8 mouse cellular contexts compared by ENCODE assay signal in genomic region chr3:127625296-127625695, GRCm38 (mm10). TPM values are rescaled to one million over a fixed set of nuclear protein-coding genes. Genes with fewer than 3 reads are reported as not detected.
A peak's percentile ranks its signal among the peaks of the same experiment; 100 is the strongest.
DNase-seq lines count a peak whose midpoint lies in the region; ATAC-seq and TF ChIP-seq lines count a peak whose summit lies in the region.

No protein-coding gene starts in this region.

- H3K4me3 ChIP-seq in intestine, embryonic 16.5 days (ENCODE audit: low read length), result peak overlapping the region; percentile 42
- H3K4me3 ChIP-seq in liver, embryonic 11.5 days (ENCODE audit: low read depth, low read length), result peak overlapping the region; percentile 45
- peak overlapping the region; percentile 24 for H3K4me3 ChIP-seq in midbrain, postnatal 0 days (ENCODE audit: low read depth, low read length)
- peak overlapping the region; percentile 46 for H3K4me3 ChIP-seq in stomach, embryonic 16.5 days (replicated peaks; ENCODE audit: low read length)

- peaks cover 6% of the 10 kb centered on the region; the same call in 1 of the 2 replicates for H3K4me1 ChIP-seq in intestine, embryonic 16.5 days (ENCODE audit: control insufficient read depth, insufficient read depth, low read length)
- no peaks in the 10 kb centered on the region for H3K4me1 ChIP-seq in liver, embryonic 11.5 days (replicated peaks; ENCODE audit: control insufficient read depth, insufficient read depth, low read length)
- peaks cover 4% of the 10 kb centered on the region; the same call in 1 of the 2 replicates for H3K4me1 ChIP-seq in midbrain, postnatal 0 days (ENCODE audit: insufficient read depth, low read length)
- peaks cover 4% of the 10 kb centered on the region; the same call in 1 of the 2 replicates for H3K4me1 ChIP-seq in stomach, embryonic 16.5 days (ENCODE audit: control insufficient read depth, insufficient read depth, low read length)

- peak; percentile 72 for ATAC-seq in intestine, embryonic 16.5 days
- peak; percentile 71 for ATAC-seq in liver, embryonic 11.5 days (replicated peaks; ENCODE audit: low FRiP score)
- peak; percentile 47; the same call in 1 of the 2 replicates for ATAC-seq in midbrain, postnatal 0 days (ENCODE audit: low FRiP score)
- peak; percentile 53; the same call in 1 of the 2 replicates for ATAC-seq in stomach, embryonic 16.5 days (ENCODE audit: insufficient read depth, low FRiP score)

- H3K27me3 ChIP-seq in intestine, embryonic 16.5 days (replicated peaks; ENCODE audit: control insufficient read depth, insufficient read depth, low read length), result peaks cover 31% of the 10 kb centered on the region
- peaks cover 50% of the 10 kb centered on the region for H3K27me3 ChIP-seq in liver, embryonic 11.5 days (replicated peaks; ENCODE audit: control insufficient read depth, insufficient read depth, low read length)
- H3K27me3 ChIP-seq in midbrain, postnatal 0 days (ENCODE audit: insufficient read depth, low read length), result peaks cover 57% of the 10 kb centered on the region
- H3K27me3 ChIP-seq in stomach, embryonic 16.5 days (ENCODE audit: control insufficient read depth, insufficient read depth, low read length), result peaks cover 46% of the 10 kb centered on the region

- H3K36me3 ChIP-seq in intestine, embryonic 16.5 days (ENCODE audit: control insufficient read depth, insufficient read depth, low read length), result no peaks in the 10 kb centered on the region
- no peaks in the 10 kb centered on the region for H3K36me3 ChIP-seq in liver, embryonic 11.5 days (ENCODE audit: control insufficient read depth, insufficient read depth, low read length)
- no peaks in the 10 kb centered on the region for H3K36me3 ChIP-seq in midbrain, postnatal 0 days (ENCODE audit: insufficient read depth, low read length)
- no peaks in the 10 kb centered on the region for H3K36me3 ChIP-seq in stomach, embryonic 16.5 days (ENCODE audit: control insufficient read depth, insufficient read depth, low read length)

- peak; percentile 70 for DNase-seq in ovary, postnatal 36 days (ENCODE audit: low spot score)
- no peak for DNase-seq in ovary, adult 18-20 months (ENCODE audit: low spot score)
- peak; percentile 40 to 46 for DNase-seq in cerebellum, postnatal 36 days
- peak; percentile 63 for DNase-seq in gastrocnemius, postnatal 14 days
- DNase-seq in liver, embryonic 11.5 days (ENCODE audit: low spot score), result peak; percentile 88
- DNase-seq in midbrain, postnatal 0 days (ENCODE audit: low spot score), result peak; percentile 57

- H3K4me2 ChIP-seq in intestine, embryonic 16.5 days (ENCODE audit: low read depth, low read length), result peak overlapping the region; percentile 75
- peak overlapping the region; percentile 71 for H3K4me2 ChIP-seq in liver, embryonic 11.5 days
- H3K4me2 ChIP-seq in midbrain, postnatal 0 days (ENCODE audit: low read depth, low read length, poor library complexity, severe bottlenecking), result peak overlapping the region; percentile 40
- peak overlapping the region; percentile 76 for H3K4me2 ChIP-seq in stomach, embryonic 16.5 days (ENCODE audit: low read depth, low read length)

- WGBS in intestine, embryonic 16.5 days, result under 1% methylated on average over 36 of the region's 36 CpGs
- 1% methylated on average over 36 of the region's 36 CpGs for WGBS in liver, embryonic 11.5 days
- under 1% methylated on average over 36 of the region's 36 CpGs for WGBS in midbrain, postnatal 0 days
- WGBS in stomach, embryonic 16.5 days, result under 1% methylated on average over 36 of the region's 36 CpGs

- H3K9me3 ChIP-seq in intestine, embryonic 16.5 days (ENCODE audit: control insufficient read depth, low read length), result no peaks in the 10 kb centered on the region
- no peaks in the 10 kb centered on the region for H3K9me3 ChIP-seq in liver, embryonic 11.5 days (ENCODE audit: control insufficient read depth, low read length)
- no peaks in the 10 kb centered on the region for H3K9me3 ChIP-seq in midbrain, postnatal 0 days (ENCODE audit: low read length)
- no peaks in the 10 kb centered on the region for H3K9me3 ChIP-seq in stomach, embryonic 16.5 days (replicated peaks; ENCODE audit: control insufficient read depth, low read length)

- H3K9ac ChIP-seq in intestine, embryonic 16.5 days (ENCODE audit: low read depth, low read length), result 0 out of 2 replicates have a peak overlapping the region, but pooled peaks have one; percentile 21
- no peak overlapping the region for H3K9ac ChIP-seq in liver, embryonic 11.5 days (ENCODE audit: low read depth, low read length)
- H3K9ac ChIP-seq in midbrain, postnatal 0 days (replicated peaks; ENCODE audit: low read length, poor library complexity, severe bottlenecking), result no peak overlapping the region
- H3K9ac ChIP-seq in stomach, embryonic 16.5 days (ENCODE audit: low read length), result no peak overlapping the region

- peak; percentile 76 for TF ChIP-seq CTCF in midbrain, postnatal 0 days (IDR thresholded peaks at IDR 0.05)

- intact Hi-C loops in gastrocnemius, postnatal 14 days (cut with DNase I; ENCODE audit: low total_unique reads), result loop anchor here (5.0 kb wide), 1 partner anchor 132 kb away; no protein-coding TSS in a partner anchor

- no peak overlapping the region for H3K27ac ChIP-seq in intestine, embryonic 16.5 days (ENCODE audit: low read length)
- no peak overlapping the region for H3K27ac ChIP-seq in liver, embryonic 11.5 days (ENCODE audit: low read depth, low read length)
- no peak overlapping the region for H3K27ac ChIP-seq in midbrain, postnatal 0 days (ENCODE audit: low read depth, low read length)
- H3K27ac ChIP-seq in stomach, embryonic 16.5 days (ENCODE audit: low read length), result no peak overlapping the region

RNA-seq across cellular contexts. Expression of gene Neurog2, which starts 7.6 kb away (rescaled TPM):
- not detected for total RNA-seq in gastrocnemius, postnatal 14 days (2021)
- polyA plus RNA-seq in intestine, embryonic 16.5 days (2015; fragmentation: Nextera tagmentation; extraction: Ambion mirVana), result not detected in 2 replicates
- not detected in 2 replicates for polyA plus RNA-seq in liver, embryonic 11.5 days (2014; fragmentation: Nextera tagmentation; extraction: Ambion mirVana)
- total RNA-seq in midbrain, postnatal 0 days (2014; rRNA removed), result 0.99 and 2.3 TPM in 2 replicates
- 0.21 and 0.51 TPM in 2 replicates for polyA plus RNA-seq in midbrain, postnatal 0 days (2015; fragmentation: Nextera tagmentation; extraction: Ambion mirVana)
- 0.05 TPM in 1 of 2 replicates, not detected in the other for polyA plus RNA-seq in stomach, embryonic 16.5 days (2015; fragmentation: Nextera tagmentation; extraction: Ambion mirVana)
